Mouse (Mus musculus) mouse embryonic stem cell (cell line): ENCODE results near the gene RPS10-NUDT3.

Experiments used
- in situ Hi-C, 2 experiments: fragments of 300-500 bp; cut with MboI; formaldehyde crosslinking; loops; 1 replicate in 1 of 2; 3 replicates in 1 of 2; pipeline ENCODE4 v1.14.3; 2019 to 2020; ENCODE audit warnings: low sequenced_read_pairs in 2 of 2, low pct_unique_long_range_greater_than_20kb in 1 of 2, mixed read lengths in 1 of 2; ENCODE audit not compliant: unreplicated experiment in 1 of 2

The RPS10-NUDT3 gene

DNA sequence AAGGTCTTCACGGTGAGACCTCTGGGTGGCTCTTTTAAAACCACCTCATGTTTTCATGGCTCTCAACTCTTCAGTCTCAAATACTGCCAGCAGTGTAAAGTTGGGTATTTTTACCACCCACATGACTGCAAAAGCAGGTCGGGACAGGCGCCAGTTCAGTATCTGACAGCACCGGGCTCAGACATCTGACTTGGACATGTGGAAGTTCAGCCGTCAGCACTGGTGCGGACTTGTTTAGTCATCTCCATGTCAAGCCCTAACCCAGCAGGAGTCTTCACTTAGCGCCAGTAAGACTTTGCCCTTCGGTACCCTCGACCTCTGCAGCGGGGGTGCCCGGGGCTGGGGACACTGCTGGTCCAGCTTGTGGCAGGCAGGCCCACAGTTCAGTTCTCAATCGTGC lies 47.8 kb downstream of the RPS10-NUDT3 start:
- in situ Hi-C loops, result no loop called here

- in situ Hi-C loops, result no loop called here
These were observed 48.4 kb downstream of the RPS10-NUDT3 start for GRCm38 (mm10) chr17:27586661-27587060.

DNA sequence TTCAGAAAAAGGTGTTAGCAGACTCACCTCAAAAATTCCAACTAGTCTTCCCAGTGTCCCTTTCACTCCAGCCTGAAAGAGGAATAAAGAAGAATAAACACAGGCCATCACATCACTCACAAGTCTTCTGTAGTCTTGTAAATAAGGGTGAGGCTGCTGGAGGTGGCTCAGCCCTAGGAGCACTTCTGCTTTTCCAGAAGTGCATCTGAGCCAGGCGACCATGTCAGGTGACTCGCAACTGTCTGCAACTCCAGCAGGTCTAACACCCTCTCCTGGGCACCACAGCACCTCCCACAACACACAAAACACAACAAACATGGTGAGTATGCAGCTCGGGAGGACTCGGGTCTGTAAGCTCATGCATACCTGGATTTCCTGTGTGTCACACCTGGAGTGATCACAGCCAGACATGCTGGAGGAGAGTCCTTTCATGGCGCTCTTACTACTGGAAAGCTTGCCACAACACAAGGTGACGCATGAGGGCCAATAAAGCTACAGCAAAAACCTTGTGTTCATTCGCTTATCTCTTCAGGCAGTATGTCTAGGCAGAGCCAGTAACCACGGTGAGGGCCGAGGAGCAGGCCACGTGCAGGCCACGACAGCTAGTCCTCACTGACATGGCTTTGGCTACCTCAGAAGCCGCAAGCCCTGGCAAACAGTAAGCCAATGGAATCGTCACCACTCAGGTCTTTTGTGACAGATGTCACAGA lies 51.7 kb downstream of the RPS10-NUDT3 start:
- in situ Hi-C loops, result no loop called here

DNA sequence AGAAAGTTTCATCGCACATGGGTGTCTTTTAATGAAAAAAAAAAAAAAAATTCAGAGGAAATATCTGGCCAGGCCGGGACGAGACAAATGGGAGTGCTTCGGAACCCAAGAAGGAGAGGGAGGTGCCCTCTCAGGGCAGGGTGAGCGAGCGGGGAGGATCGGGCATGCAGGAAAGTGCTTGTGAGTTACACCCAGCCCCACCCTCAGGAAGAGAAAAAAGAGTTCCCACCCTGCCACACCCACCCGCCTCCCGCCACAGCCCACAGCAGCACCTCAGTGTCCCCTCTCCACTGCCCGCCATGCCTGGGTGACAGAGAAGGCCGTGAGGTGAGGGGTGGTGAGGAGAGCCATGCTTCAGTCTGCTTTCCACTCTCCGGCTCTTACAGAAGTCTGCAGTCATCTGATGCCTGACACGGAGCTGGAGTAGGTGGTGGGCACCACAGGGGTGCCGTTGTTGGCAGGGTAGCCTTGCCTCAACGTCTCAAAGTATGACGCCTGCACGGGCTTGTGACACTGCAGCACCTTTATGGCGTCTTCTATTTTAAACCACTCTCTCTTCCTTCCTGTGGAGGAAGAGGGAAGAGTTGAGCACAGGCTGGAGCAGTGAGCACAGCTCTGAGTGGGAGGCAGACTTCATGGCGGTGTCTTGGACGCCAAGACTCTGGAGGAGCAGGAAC lies 54.5 kb downstream of the RPS10-NUDT3 start:
- in situ Hi-C loops, result no loop called here

DNA sequence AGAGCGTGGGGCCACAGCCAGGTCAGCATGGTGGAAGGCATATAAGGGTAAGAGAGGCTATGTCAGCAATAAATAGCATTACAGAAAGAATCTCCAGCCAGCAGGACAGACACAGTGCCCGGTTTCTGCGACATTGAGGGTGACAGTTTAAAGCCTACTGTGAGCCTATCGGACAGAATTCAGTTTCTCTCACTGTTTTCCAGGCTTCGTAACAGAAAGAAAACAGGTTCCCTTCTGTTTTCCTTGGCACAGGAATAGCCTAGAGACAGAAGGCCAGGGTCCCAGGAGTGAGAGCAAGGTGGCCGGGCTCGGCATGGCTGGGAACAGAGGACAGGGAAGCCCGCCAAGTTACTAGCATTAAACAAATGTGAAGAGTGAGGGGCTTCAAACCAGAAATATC lies 55.2 kb downstream of the RPS10-NUDT3 start:
- in situ Hi-C loops, result no loop called here

DNA sequence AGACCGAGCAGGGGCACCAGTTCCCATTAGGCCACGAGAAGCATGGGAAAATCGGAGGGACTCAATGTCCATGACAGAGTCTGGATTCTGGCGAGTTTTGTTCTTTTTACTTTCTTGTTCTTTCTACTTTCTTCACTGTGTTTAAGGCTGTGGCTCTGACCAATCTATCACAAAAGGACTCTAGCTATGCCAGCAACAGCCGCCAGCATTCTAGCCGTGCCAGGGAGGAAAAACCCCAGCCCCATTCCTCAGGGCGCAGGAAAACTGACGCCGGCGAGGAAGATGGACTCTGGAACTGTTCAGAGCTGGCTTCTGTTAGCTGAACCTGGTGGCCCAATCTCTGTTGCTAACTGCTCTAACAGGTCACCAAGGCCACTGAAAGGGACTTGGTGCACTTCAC lies 56.5 kb downstream of the RPS10-NUDT3 start:
- in situ Hi-C loops, result no loop called here

GRCm38 (mm10) chr17:27577468-27577867 lies 57.6 kb downstream of the RPS10-NUDT3 start:
- in situ Hi-C loops, result no loop called here

- in situ Hi-C loops, result no loop called here
These were observed 59.0 kb downstream of the RPS10-NUDT3 start for GRCm38 (mm10) chr17:27576056-27576455.

- in situ Hi-C loops, result no loop called here
These were observed 59.8 kb downstream of the RPS10-NUDT3 start for GRCm38 (mm10) chr17:27575116-27575776.

DNA sequence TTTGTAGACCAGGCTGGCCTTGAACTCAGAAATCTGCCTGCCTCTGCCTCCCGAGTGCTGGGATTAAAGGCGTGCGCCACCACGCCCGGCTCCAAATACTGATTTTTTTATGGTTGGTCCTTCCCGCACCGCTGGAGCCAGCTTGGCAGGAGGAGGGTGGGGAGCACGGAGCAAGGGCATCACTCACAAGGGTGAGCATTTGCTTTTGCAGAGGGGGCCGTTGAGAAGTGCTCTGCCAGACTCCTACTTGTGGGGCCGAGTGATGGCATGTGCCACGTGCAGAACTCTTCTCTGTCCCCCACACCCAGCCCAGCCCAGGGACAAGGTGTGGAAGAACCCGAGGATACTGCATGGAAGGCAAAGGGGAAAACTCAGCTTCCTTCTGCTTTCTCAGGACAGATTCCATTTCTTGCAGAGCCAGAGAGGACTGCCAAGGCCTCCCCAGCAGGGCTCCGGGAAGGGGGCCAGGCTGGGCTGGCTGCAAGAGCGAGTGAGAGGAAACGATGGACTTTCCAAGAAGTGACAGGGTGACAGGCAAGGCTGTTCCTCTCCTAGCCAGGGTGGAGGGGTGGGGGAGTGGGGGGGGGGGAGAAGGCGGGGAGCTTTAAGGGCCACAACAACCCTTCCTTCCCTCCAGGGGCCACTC lies 60.4 kb downstream of the RPS10-NUDT3 start:
- in situ Hi-C loops, result no loop called here

- in situ Hi-C loops, result no loop called here
These were observed 61.2 kb downstream of the RPS10-NUDT3 start for GRCm38 (mm10) chr17:27573772-27574320.

- in situ Hi-C loops, result no loop called here
These were observed 63.7 kb downstream of the RPS10-NUDT3 start for GRCm38 (mm10) chr17:27571315-27571714.

DNA sequence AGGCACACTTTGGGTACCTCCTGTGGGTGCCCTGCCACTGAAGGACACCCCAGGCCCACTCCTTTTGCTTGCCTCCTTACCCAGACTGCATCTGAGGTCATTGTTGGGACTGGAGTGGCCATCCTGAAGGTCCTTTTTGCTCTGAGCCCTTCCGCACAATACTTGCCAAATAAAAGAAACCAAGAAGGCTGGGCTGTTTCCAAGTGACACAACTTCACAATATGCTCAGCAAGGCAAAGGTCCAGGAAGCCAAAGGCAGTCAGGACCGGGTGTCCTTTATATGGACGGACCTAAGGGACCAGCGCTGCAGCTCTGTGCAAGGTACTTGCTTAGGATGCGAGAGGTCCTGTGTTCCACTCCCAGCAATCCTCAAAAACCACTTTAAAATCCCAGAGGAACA lies 66.8 kb downstream of the RPS10-NUDT3 start:
- in situ Hi-C loops, result no loop called here

DNA sequence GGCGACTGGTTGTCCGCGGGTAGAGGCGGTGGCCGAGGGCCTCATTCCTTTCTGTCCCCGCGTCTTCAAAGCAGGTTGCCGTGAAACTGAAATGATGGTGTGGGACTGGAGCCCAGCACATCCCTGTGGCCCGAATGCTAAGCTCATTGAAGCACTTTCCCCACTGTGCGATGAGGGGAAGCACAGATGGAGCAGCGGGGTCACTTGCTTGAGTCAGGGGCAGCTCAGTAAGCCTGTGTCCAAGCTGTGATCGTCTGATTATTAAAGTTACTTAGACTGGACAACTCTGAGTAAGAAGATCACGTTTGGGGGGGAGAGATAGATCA lies 69.1 kb downstream of the RPS10-NUDT3 start:
- in situ Hi-C loops, result no loop called here

DNA sequence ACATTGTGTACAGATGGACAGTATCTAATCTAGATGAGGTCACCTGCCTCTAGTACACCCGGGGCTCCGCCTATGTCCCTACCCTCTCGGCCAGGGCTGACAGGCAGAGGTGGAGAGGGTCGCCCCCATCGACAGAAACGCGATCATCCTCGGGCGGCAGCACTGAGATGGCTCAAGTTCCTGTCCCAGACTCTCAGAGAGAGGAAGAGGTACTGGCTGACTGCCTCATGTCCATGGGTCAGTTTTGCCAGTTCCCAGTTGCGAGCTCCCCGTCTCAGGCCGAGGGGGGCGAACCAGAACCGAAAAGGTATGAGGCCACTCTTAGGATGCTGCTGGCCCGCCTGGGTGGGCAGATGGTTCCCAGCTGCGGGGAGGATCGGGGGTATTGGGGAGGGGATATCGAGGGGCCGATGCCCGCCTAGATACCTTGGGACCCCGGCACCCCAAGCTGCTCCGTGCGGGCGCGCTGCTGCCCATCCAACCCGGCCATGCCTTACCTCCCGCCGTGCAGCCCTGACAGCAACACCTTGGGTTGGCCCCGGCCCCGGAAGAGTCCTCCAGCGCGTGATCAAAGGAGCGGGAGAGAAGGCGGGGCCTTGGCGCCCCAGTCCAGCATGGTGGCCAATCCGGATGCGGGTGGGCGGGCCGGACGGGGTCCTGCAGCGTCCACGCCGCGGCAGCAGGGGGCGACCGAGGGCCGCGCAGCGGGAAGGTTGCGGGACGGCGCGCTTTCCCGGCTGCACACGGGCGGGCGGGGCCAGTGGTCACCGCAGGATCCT lies 69.7 kb downstream of the RPS10-NUDT3 start, which contains the start of gene AI413582:
Gene AI413582, minus strand, starts transcription at position 594 of the 779 bp plus-strand sequence.
- in situ Hi-C loops, result no loop called here

DNA sequence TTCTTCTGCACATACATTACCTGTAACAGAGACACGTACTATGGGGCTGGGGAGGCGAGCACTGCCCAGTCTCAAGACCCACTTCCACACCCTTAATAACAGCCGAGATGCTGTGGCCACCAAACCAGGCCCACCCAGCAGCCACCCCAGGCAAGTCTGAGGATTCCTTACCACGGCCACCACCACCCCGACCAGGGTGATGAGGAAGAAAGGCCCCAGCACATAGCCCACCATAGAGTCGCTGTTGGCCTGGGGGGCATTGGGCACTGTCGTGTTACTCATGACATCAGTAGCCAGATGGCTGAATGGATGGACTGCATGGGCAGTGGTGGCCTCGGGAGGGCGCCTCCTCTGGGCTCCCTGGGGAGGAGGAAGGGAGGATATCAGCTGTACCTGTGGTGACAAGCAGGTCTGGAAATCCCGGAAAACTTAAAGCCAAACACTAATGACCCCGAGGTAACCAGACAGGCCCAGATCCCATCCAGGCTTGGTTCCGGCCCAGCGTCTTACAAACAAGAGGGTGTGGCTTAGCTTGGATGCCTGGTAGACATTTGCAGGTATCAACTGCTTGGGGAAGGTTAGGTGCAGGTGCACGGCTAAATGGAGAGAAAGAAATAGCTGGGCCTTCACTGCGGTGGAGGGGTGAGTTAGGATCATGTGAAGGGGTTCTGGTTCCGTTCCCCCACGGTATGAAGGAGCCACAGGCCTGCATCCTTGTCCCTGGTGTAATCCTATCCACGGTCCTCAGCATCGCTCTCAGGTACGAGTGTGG lies 70.4 kb downstream of the RPS10-NUDT3 start:
- in situ Hi-C loops, result no loop called here

DNA sequence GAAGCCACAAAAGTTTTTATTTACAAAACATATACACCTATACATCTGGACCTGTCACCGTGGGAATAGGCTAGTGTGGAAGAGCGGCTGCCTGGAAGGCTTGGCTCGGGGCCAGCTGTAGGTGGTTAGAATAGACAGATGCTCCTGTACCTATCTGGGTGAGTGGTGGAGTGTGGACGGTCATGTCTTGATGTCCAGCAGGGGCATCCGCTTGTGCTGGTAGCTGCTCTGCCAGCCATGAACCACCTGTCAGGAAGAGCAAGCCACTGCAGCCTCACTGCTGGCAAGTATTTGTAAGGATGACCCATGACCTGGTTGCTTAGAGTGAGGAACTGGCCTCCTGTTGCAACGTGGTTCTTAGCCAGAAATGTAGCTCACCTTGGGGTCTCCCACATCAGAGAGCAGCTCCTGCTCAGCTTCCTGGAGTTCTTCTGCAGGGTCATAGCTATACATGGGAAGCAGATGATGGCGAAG lies 71.2 kb downstream of the RPS10-NUDT3 start:
- in situ Hi-C loops, result no loop called here
